Mouse (Mus musculus) kidney, adult 2 months (tissue): ENCODE data around the gene Zbtb8a.

Experiments
- CTCF ChIP-seq: fragments of 200-500 bp; conservative IDR thresholded peaks from 2 replicates; pipeline ENCODE4 v1.5.1; 2011; ENCODE audit warnings: low read depth, mild to moderate bottlenecking, control low read depth, low read length, moderate library complexity, mixed read lengths; ENCODE audit not compliant: insufficient read depth, insufficient read length
- POLR2A ChIP-seq: fragments of 200-500 bp; IDR thresholded peaks from one replicate; pipeline ENCODE4 v1.6.1; 2011; ENCODE audit warnings: low read depth, low read length, control low read depth

- TF ChIP-seq POLR2A (no peak), CTCF (no peak)
Observed at GRCm38 (mm10) chr4:129354236-129354635, 23.7 kb downstream of the Zbtb8a start.
